Mouse (Mus musculus) olfactory bulb, adult 2 months (tissue): ENCODE results near the gene Zer1. TPM values are rescaled to one million over a fixed set of nuclear protein-coding genes. Genes with fewer than 3 reads are reported as not detected.
"Not testable (repeated sequence)": the region's sequence is repeated elsewhere in the genome, so short reads cannot be mapped to it uniquely, and the experiment has no call there.

ENCODE experiments used
- H3K27ac ChIP-seq: fragments of 200-500 bp; 2 replicates; pipeline ENCODE4 v1.5.1; 2012; ENCODE audit warnings: low read depth, low read length; ENCODE audit not compliant: insufficient read depth
- H3K4me1 ChIP-seq: fragments of 200-500 bp; 2 replicates; pipeline ENCODE4 v1.6.1; 2012; ENCODE audit warnings: low read length; ENCODE audit not compliant: control insufficient read depth, insufficient read depth
- H3K4me3 ChIP-seq: fragments of 200-500 bp; 2 replicates; pipeline ENCODE4 v1.5.1; 2012; ENCODE audit warnings: mild to moderate bottlenecking, low read depth, low read length, moderate library complexity; ENCODE audit not compliant: insufficient read depth
- CTCF ChIP-seq: fragments of 200-500 bp; IDR thresholded peaks from 2 replicates; pipeline ENCODE4 v1.5.1; 2012; ENCODE audit warnings: low read depth, mild to moderate bottlenecking, low read length, moderate library complexity; ENCODE audit not compliant: insufficient read depth
- POLR2A ChIP-seq: fragments of 200-500 bp; IDR thresholded peaks from 2 replicates; pipeline ENCODE4 v1.6.1; 2012; ENCODE audit warnings: mild to moderate bottlenecking, low read depth, low read length, moderate library complexity; ENCODE audit not compliant: insufficient read depth
- WGBS: fragments of 180-500 bp; shearing (Covaris S2); methylation state at CpG from one replicate; pipeline ENCODE4 v1.1.7; 2018; 5-methylcytosine and 5-hydroxymethylcytosine counted together
- polyA plus RNA-seq: library from polyadenylated mRNA; stranded (reverse); fragments of >200 nt; gene quantifications from 2 replicates; pipeline ENCODE4 v1.2.4, GENCODE M21; 2012; ENCODE audit warnings: low replicate concordance; ENCODE audit not compliant: missing spikeins, insufficient read depth, insufficient read length

Gene Zer1
- polyA plus RNA-seq, 1 experiment: not detected

GRCm38 (mm10) chr2:30152616-30153015 is 28.2 kb upstream of the Zer1 start:
- 61% methylated on average over 8 of the region's 8 CpGs for WGBS

GRCm38 (mm10) chr2:30151840-30152239 is 27.5 kb upstream of the Zer1 start:
- WGBS: 74% methylated on average over 11 of the region's 11 CpGs
- no peak for TF ChIP-seq POLR2A
- no peak for TF ChIP-seq CTCF
- Histone ChIP-seq H3K27ac (no peak overlapping the region), H3K4me3 (no peak overlapping the region), H3K4me1 (peaks cover 7% of the 10 kb centered on the region; the same call in 1 of the 2 replicates)

More at GRCm38 (mm10) chr2:30152616-30153015, 28.2 kb upstream of the Zer1 start:
- no peak for TF ChIP-seq CTCF
- TF ChIP-seq POLR2A: no peak
- H3K4me1 ChIP-seq: peaks cover 7% of the 10 kb centered on the region; the same call in 1 of the 2 replicates
- no peak overlapping the region for H3K4me3 ChIP-seq
- H3K27ac ChIP-seq: no peak overlapping the region

GRCm38 (mm10) chr2:30147466-30147865 is 23.1 kb upstream of the Zer1 start:
- no peak for TF ChIP-seq POLR2A
- TF ChIP-seq CTCF: no peak
- Histone ChIP-seq H3K4me1 (peaks cover 7% of the 10 kb centered on the region; the same call in 1 of the 2 replicates), H3K27ac (no peak overlapping the region), H3K4me3 (no peak overlapping the region)
- WGBS: 73% methylated on average over 4 of the region's 4 CpGs

- 95% methylated on average over 4 of the region's 4 CpGs for WGBS
- H3K27ac ChIP-seq: no peak overlapping the region
Measured at GRCm38 (mm10) chr2:30144436-30144835, 20.1 kb upstream of the Zer1 start.

GRCm38 (mm10) chr2:30140021-30140420 is 15.6 kb upstream of the Zer1 start:
- not testable (repeated sequence) for H3K4me1 ChIP-seq, H3K27ac ChIP-seq, H3K4me3 ChIP-seq
- 84% methylated on average over 4 of the region's 4 CpGs for WGBS

More at GRCm38 (mm10) chr2:30144436-30144835, 20.1 kb upstream of the Zer1 start:
- no peak for TF ChIP-seq POLR2A
- no peak for TF ChIP-seq CTCF
- H3K4me1 ChIP-seq: no peaks in the 10 kb centered on the region
- no peak overlapping the region for H3K4me3 ChIP-seq

- TF ChIP-seq POLR2A: no peak
- TF ChIP-seq CTCF: no peak
- no peak overlapping the region for H3K4me3 ChIP-seq
- peaks cover 19% of the 10 kb centered on the region for H3K4me1 ChIP-seq
- 88% methylated on average over 10 of the region's 10 CpGs for WGBS
- H3K27ac ChIP-seq: no peak overlapping the region
Measured at GRCm38 (mm10) chr2:30136458-30136857, 12.1 kb upstream of the Zer1 start.

GRCm38 (mm10) chr2:30134928-30135620 is 10.7 kb upstream of the Zer1 start:
- H3K4me1 ChIP-seq: peaks cover 19% of the 10 kb centered on the region
- H3K27ac ChIP-seq: no peak overlapping the region
- TF ChIP-seq CTCF (no peak), POLR2A (no peak)
- WGBS: 35% methylated on average over 10 of the region's 10 CpGs
- 0 out of 2 replicates have a peak overlapping the region, but pooled peaks have one; percentile 87 for H3K4me3 ChIP-seq

- H3K4me1 ChIP-seq: peaks cover 19% of the 10 kb centered on the region
- WGBS: 5% methylated on average over 6 of the region's 6 CpGs
- no peak overlapping the region for H3K27ac ChIP-seq
- TF ChIP-seq POLR2A (no peak), CTCF (no peak)
- H3K4me3 ChIP-seq: peak overlapping the region; percentile 87
Measured at GRCm38 (mm10) chr2:30134378-30134711, 10.0 kb upstream of the Zer1 start.

- peak; percentile 86 for TF ChIP-seq POLR2A
- TF ChIP-seq CTCF: no peak
- whole genome bisulfite sequencing: under 1% methylated on average over 46 of the region's 46 CpGs
Measured at GRCm38 (mm10) chr2:30133613-30134377, 9.4 kb upstream of the Zer1 start, which contains the start of gene Tbc1d13. Gene Tbc1d13 (plus strand): TSS chr2:30133746.

More at GRCm38 (mm10) chr2:30133613-30134377, 9.4 kb upstream of the Zer1 start, which contains the start of gene Tbc1d13:
- H3K4me1 ChIP-seq: peaks cover 19% of the 10 kb centered on the region
- H3K27ac ChIP-seq: peak within 1 kb of the TSS; percentile 18; the same call in 1 of the 2 replicates
- peak within 1 kb of the TSS; percentile 87 for H3K4me3 ChIP-seq
